Mouse (Mus musculus) liver, embryonic 14.5 days (tissue): ENCODE results near the gene Syce3. TPM values are rescaled to one million over a fixed set of nuclear protein-coding genes. Genes with fewer than 3 reads are reported as not detected.

Experiments
- ATAC-seq: fragments of 200-750 bp; cut with Nextera tagmentation; 2 replicates; pipeline ENCODE4 v1.8.0; 2017; ENCODE audit warnings: moderate number of reproducible peaks, mild to moderate bottlenecking, moderate library complexity; ENCODE audit not compliant: insufficient read depth
- DNase-seq, 3 experiments: peaks; one replicate each; pipeline ENCODE4 v3.0.0-alpha.2; 2012 to 2013; ENCODE audit warnings: low read depth in 3 of 3, low spot score in 3 of 3
- H3K27ac ChIP-seq: fragments of 300-500 bp; sonication (generic); 2 replicates; pipeline ENCODE4 v1.5.1; 2014; ENCODE audit warnings: moderate library complexity, mild to moderate bottlenecking, control low read depth, inconsistent platforms
- H3K27me3 ChIP-seq: fragments of 300-500 bp; sonication (generic); 2 replicates; pipeline ENCODE4 v1.6.1; 2014; ENCODE audit warnings: mild to moderate bottlenecking, low read length, moderate library complexity; ENCODE audit not compliant: control insufficient read depth, insufficient read depth
- H3K36me3 ChIP-seq: fragments of 300-500 bp; sonication (generic); replicated peaks from 2 replicates; pipeline ENCODE4 v1.6.1; 2014; ENCODE audit warnings: low read depth; ENCODE audit not compliant: control insufficient read depth, insufficient read depth
- H3K4me1 ChIP-seq, 2 experiments: fragments of 200-500 bp in 1 of 2; fragments of 300-500 bp in 1 of 2; sonication (generic) in 1 of 2; replicated peaks; 2 replicates each; pipeline ENCODE4 v1.6.1; 2012 to 2014; ENCODE audit warnings: antibody characterized with exemption in 1 of 2, inconsistent platforms in 1 of 2, low read length in 1 of 2; ENCODE audit not compliant: control insufficient read depth in 2 of 2, insufficient read depth in 2 of 2
- H3K4me2 ChIP-seq: fragments of 300-500 bp; sonication (generic); 2 replicates; pipeline ENCODE4 v1.6.1; 2014; ENCODE audit warnings: low read depth, mild to moderate bottlenecking, control low read depth, moderate library complexity
- H3K4me3 ChIP-seq, 2 experiments: fragments of 200-500 bp in 1 of 2; fragments of 300-500 bp in 1 of 2; sonication (generic) in 1 of 2; 2 replicates each; pipeline ENCODE4 v1.5.1; 2012 to 2014; ENCODE audit warnings: low read depth in 2 of 2, low read length in 2 of 2, mild to moderate bottlenecking in 2 of 2, control low read depth in 1 of 2, inconsistent platforms in 1 of 2, moderate library complexity in 1 of 2; ENCODE audit not compliant: insufficient read depth in 1 of 2
- H3K9ac ChIP-seq: fragments of 300-500 bp; sonication (generic); replicated peaks from 2 replicates; pipeline ENCODE4 v1.6.1; 2014; ENCODE audit warnings: mild to moderate bottlenecking, control low read depth, moderate library complexity
- H3K9me3 ChIP-seq: fragments of 300-500 bp; sonication (generic); 2 replicates; pipeline ENCODE4 v1.6.1; 2016; ENCODE audit warnings: low read length, mixed read lengths; ENCODE audit not compliant: control insufficient read depth
- CTCF ChIP-seq: IDR thresholded peaks from 2 replicates; pipeline ENCODE4 v1.5.1; 2016; ENCODE audit warnings: antibody characterized with exemption, low read depth, control low read depth
- EP300 ChIP-seq: IDR thresholded peaks from 2 replicates; pipeline ENCODE4 v1.6.1; 2016; ENCODE audit warnings: antibody characterized with exemption, low read depth
- WGBS: fragments of 180-500 bp; shearing (Covaris S2); extraction: QIAGEN DNeasy Blood & Tissue Kit; methylation state at CpG from one replicate; pipeline ENCODE4 v1.1.7; 2014; ENCODE audit not compliant: insufficient replicate concordance; 5-methylcytosine and 5-hydroxymethylcytosine counted together
- polyA plus RNA-seq, 2 experiments: library from polyadenylated mRNA; depleted of rRNA in 1 of 2; stranded (reverse) in 1 of 2; unstranded in 1 of 2; fragments of >200 nt; fragmentation: Nextera tagmentation in 1 of 2; extraction: Ambion mirVana in 1 of 2; gene quantifications; 2 replicates each; pipeline versions ENCODE4 v1.2.1 to v1.2.3; 2012 to 2014

Gene Syce3
- not detected in 2 replicates for polyA plus RNA-seq (2012; rRNA removed)
- not detected in 2 replicates for polyA plus RNA-seq (2014; fragmentation: Nextera tagmentation; extraction: Ambion mirVana)

DNA sequence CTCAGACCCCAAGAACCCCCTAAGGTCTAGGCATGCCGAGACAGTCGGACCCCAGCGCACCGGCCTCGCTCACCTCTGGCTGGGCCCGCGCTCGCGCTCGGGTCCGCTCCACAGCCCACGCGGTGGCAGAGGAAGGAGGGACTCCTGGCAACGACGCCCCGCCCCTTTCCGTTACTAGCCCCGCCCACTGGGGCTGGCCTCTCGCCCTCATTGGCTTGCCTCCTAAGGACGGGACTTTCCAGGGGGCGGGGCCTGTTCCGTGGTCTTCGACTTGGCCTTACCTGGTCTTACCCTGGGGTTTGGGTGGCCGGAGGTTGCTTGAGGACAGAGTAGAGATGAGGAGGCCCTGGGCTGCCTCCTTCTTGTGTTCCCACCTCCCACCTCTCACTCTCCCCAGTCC, at the start of gene Syce3:
Gene Syce3, minus strand, starts transcription at position 386 of the 400 bp plus-strand sequence.
- no peak within 1 kb of the TSS for H3K4me2 ChIP-seq
- TF ChIP-seq EP300 (no peak), CTCF (no peak)
- no peak within 1 kb of the TSS for H3K27ac ChIP-seq
- ATAC-seq, result no peak
- H3K27me3 ChIP-seq, result no peaks in the 10 kb centered on the region
- 72% methylated on average over 24 of the region's 24 CpGs for WGBS
- no peaks in the 10 kb centered on the region for H3K36me3 ChIP-seq
- no peak within 1 kb of the TSS for H3K4me3 ChIP-seq
- no peak within 1 kb of the TSS for H3K9ac ChIP-seq
- DNase-seq, result no peak
- no peaks in the 10 kb centered on the region for H3K4me1 ChIP-seq
- H3K9me3 ChIP-seq, result no peaks in the 10 kb centered on the region

DNA sequence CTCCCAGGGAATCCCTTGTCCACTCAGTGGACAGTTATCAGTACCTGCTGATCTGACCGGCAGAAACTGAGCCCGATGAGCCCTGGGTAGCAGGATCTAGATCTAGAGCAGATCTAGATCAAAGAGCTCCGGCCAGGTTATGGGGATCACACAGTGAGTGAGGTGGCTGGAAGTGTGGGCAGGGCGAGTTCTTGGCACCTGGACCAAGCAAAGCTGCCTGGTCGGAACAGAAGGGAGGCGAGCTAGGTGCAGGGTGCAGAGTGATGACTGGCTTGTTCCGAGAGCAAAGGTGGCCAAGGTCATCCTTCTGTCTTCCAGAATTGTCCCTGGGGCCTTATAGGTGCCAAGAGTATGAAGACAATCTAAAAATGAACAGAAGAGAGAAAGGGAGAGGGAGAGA, 49.5 kb upstream of the Syce3 start:
- H3K9me3 ChIP-seq, result no peaks in the 10 kb centered on the region
- DNase-seq (no peak), ATAC-seq (no peak)
- no peak overlapping the region for H3K27ac ChIP-seq
- TF ChIP-seq EP300, result no peak
- TF ChIP-seq CTCF, result no peak
- WGBS, result 68% methylated on average over 7 of the region's 7 CpGs
- H3K4me1 ChIP-seq, result no peaks in the 10 kb centered on the region
- H3K27me3 ChIP-seq, result peaks cover 4% of the 10 kb centered on the region
- no peak overlapping the region for H3K4me3 ChIP-seq
- H3K9ac ChIP-seq, result no peak overlapping the region
- H3K4me2 ChIP-seq, result no peak overlapping the region
- no peaks in the 10 kb centered on the region for H3K36me3 ChIP-seq

DNA sequence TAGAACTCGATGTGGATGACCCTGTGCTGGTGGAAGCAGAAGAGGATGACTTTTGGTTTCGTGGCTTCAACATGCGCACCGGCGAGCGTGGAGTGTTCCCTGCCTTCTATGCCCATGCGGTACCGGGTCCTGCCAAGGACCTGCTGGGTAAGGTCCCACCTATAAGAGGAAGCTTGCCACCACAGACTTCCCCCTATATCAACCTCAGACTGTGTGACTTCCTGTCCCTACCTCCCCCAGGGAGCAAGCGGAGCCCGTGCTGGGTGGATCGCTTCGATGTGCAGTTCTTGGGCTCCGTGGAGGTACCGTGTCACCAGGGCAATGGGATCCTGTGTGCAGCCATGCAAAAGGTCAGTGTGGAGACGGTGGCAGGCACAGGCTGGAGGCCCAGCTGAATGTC, 48.6 kb upstream of the Syce3 start:
- no peaks in the 10 kb centered on the region for H3K4me1 ChIP-seq
- no peaks in the 10 kb centered on the region for H3K36me3 ChIP-seq
- no peak for DNase-seq
- no peak overlapping the region for H3K9ac ChIP-seq
- H3K4me3 ChIP-seq, result no peak overlapping the region
- H3K4me2 ChIP-seq, result no peak overlapping the region
- no peak overlapping the region for H3K27ac ChIP-seq
- peaks cover 13% of the 10 kb centered on the region for H3K27me3 ChIP-seq
- no peaks in the 10 kb centered on the region for H3K9me3 ChIP-seq
- no peak for ATAC-seq
- TF ChIP-seq CTCF, result no peak
- TF ChIP-seq EP300, result no peak
- 24% methylated on average over 15 of the region's 15 CpGs for WGBS

DNA sequence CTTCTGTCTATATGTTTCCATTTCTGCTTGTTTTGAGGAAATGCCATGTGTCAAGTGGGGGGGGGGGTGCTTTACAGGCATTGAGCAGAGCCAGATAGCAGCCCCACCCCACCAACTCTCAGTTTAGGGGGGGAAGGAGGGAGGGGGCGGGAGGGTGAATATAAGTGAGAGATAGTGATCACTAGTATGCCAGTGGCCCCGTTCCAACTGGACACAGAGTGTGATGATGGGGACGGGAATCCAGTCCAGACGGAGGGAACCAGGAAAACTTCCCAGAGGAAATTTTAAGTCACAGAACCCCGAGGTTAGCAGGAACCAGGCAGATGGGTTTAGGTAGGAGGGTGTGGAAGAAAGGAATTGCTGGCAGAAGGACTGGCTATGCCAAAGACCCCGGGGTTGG, 45.3 kb upstream of the Syce3 start:
- Histone ChIP-seq H3K4me2 (no peak overlapping the region), H3K27ac (no peak overlapping the region), H3K4me3 (no peak overlapping the region), H3K27me3 (peaks cover 19% of the 10 kb centered on the region), H3K36me3 (no peaks in the 10 kb centered on the region), H3K9me3 (no peaks in the 10 kb centered on the region), H3K9ac (no peak overlapping the region), H3K4me1 (no peaks in the 10 kb centered on the region)
- DNase-seq (no peak), ATAC-seq (no peak)
- WGBS, result 51% methylated on average over 6 of the region's 6 CpGs
- no peak for TF ChIP-seq EP300
- no peak for TF ChIP-seq CTCF

DNA sequence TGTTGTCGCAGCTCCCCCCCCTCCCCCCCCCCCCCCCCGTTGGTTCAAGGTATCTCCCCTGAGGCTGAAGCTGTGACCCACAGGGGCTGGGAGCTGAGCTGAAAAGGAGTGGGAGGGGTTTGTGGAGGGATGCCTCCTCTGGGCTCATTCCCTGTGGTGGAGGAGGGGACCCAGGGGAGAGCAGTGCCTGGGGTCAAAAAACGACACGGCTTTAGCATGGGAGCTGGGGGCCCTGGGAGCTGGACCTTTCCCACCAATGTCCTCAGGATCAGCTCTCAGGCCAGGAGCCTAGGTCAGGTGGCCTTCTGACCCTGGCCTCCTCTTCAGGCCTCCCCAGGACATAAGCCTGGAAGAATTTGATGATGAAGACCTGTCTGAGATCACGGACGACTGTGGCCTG, 44.6 kb upstream of the Syce3 start:
- 30% methylated on average over 4 of the region's 6 CpGs for WGBS
- ATAC-seq, result no peak
- Histone ChIP-seq H3K4me3 (no peak overlapping the region), H3K9me3 (no peaks in the 10 kb centered on the region), H3K9ac (no peak overlapping the region), H3K36me3 (no peaks in the 10 kb centered on the region), H3K27me3 (peaks cover 19% of the 10 kb centered on the region), H3K27ac (no peak overlapping the region), H3K4me2 (no peak overlapping the region), H3K4me1 (no peaks in the 10 kb centered on the region)
- TF ChIP-seq EP300, result no peak
- no peak for TF ChIP-seq CTCF
- DNase-seq, result no peak
